Mouse (Mus musculus) intestine, postnatal 0 days (tissue): Measurements from ENCODE around the gene Gm21981. TPM values are rescaled to one million over a fixed set of nuclear protein-coding genes. Genes with fewer than 3 reads are reported as not detected.

ENCODE experiments used
- ATAC-seq: fragments of 200-750 bp; cut with Nextera tagmentation; 2 replicates; pipeline ENCODE4 v1.8.0; 2017; ENCODE audit warnings: mild to moderate bottlenecking, moderate TSS enrichment, moderate library complexity
- H3K27ac ChIP-seq: fragments of 300-500 bp; sonication (generic); 2 replicates; pipeline ENCODE4 v1.5.1; 2014; ENCODE audit warnings: mild to moderate bottlenecking, low read depth, low read length, moderate library complexity
- H3K27me3 ChIP-seq: fragments of 300-500 bp; sonication (generic); replicated peaks from 2 replicates; pipeline ENCODE4 v1.6.1; 2014; ENCODE audit warnings: low read length, mixed read lengths; ENCODE audit not compliant: control insufficient read depth, insufficient read depth
- H3K36me3 ChIP-seq: fragments of 300-500 bp; sonication (generic); 2 replicates; pipeline ENCODE4 v1.6.1; 2014; ENCODE audit warnings: mild to moderate bottlenecking, moderate library complexity; ENCODE audit not compliant: control insufficient read depth, insufficient read depth
- H3K4me1 ChIP-seq: fragments of 300-500 bp; sonication (generic); replicated peaks from 2 replicates; pipeline ENCODE4 v1.6.1; 2014; ENCODE audit warnings: antibody characterized with exemption, low read length, mixed read lengths; ENCODE audit not compliant: control insufficient read depth, insufficient read depth
- H3K4me2 ChIP-seq: fragments of 300-500 bp; sonication (generic); replicated peaks from 2 replicates; pipeline ENCODE4 v1.6.1; 2014; ENCODE audit warnings: low read depth, mild to moderate bottlenecking, moderate library complexity
- H3K4me3 ChIP-seq: fragments of 300-500 bp; sonication (generic); 2 replicates; pipeline ENCODE4 v1.5.1; 2014; ENCODE audit warnings: low read depth, low read length
- H3K9ac ChIP-seq: fragments of 300-500 bp; sonication (generic); 2 replicates; pipeline ENCODE4 v1.6.1; 2014; ENCODE audit warnings: mild to moderate bottlenecking, low read depth, low read length
- H3K9me3 ChIP-seq: fragments of 300-500 bp; sonication (generic); 2 replicates; pipeline ENCODE4 v1.6.1; 2016; ENCODE audit warnings: mixed run types; ENCODE audit not compliant: control insufficient read depth
- CTCF ChIP-seq: sonication (generic); IDR thresholded peaks from 2 replicates; pipeline ENCODE4 v1.5.1; 2016; ENCODE audit warnings: low read depth, mild to moderate bottlenecking, control low read depth, antibody characterized with exemption, moderate library complexity
- WGBS: fragments of 180-500 bp; shearing (Covaris S2); extraction: QIAGEN DNeasy Blood & Tissue Kit; methylation state at CpG from one replicate; pipeline ENCODE4 v1.1.7; 2014; 5-methylcytosine and 5-hydroxymethylcytosine counted together
- polyA plus RNA-seq: library from polyadenylated mRNA; unstranded; fragments of >200 nt; fragmentation: Nextera tagmentation; extraction: Ambion mirVana; gene quantifications from 2 replicates; pipeline ENCODE4 v1.2.1, GENCODE M21; 2015

The Gm21981 gene
- polyA plus RNA-seq, 1 experiment from 2014 or later = 0.12 TPM

GRCm38 (mm10) chr17:47688608-47689575 is 5.4 kb downstream of the Gm21981 start, which contains the start of gene Frs3:
TSS of gene Frs3 (plus strand) at chr17:47689030.
- 3% methylated on average over 55 of the region's 58 CpGs for WGBS
- ATAC-seq = peak; percentile 35
- H3K27ac ChIP-seq = peak within 1 kb of the TSS; percentile 90
- H3K36me3 ChIP-seq = peaks cover 11% of the 10 kb centered on the region
- peak within 1 kb of the TSS; percentile 87 for H3K4me3 ChIP-seq
- no peaks in the 10 kb centered on the region for H3K9me3 ChIP-seq
- no peaks in the 10 kb centered on the region for H3K27me3 ChIP-seq
- peak; percentile 40 for TF ChIP-seq CTCF
- H3K9ac ChIP-seq = peak within 1 kb of the TSS; percentile 75
- H3K4me2 ChIP-seq = peak within 1 kb of the TSS; percentile 100
- peaks cover 8% of the 10 kb centered on the region for H3K4me1 ChIP-seq

DNA sequence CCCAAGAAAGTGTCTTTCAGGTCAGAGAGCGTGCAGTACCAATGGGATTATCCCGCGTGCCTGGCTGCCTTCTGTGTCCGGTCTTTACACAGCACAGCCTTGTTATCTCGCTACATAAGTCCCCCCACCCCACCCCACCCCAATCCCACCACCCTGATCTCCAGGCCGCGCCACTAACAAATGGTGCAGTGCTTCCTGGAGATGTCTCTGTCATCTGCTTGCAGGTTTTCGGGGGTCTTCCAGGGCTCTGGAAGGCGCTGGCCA is 6.0 kb downstream of the Gm21981 start, which contains the start of gene Tomm6:
TSS of gene Tomm6 (minus strand) at position 43 of the 264 bp plus-strand sequence.
- Histone ChIP-seq H3K36me3 (peaks cover 13% of the 10 kb centered on the region), H3K4me2 (peak within 1 kb of the TSS; percentile 100), H3K9me3 (no peaks in the 10 kb centered on the region), H3K4me3 (peak within 1 kb of the TSS; percentile 87), H3K4me1 (peaks cover 8% of the 10 kb centered on the region), H3K9ac (peak within 1 kb of the TSS; percentile 75), H3K27me3 (no peaks in the 10 kb centered on the region), H3K27ac (peak within 1 kb of the TSS; percentile 90)
- no peak for TF ChIP-seq CTCF
- ATAC-seq = no peak; the same call in 1 of the 2 replicates
- WGBS = under 1% methylated on average over 9 of the region's 9 CpGs

- H3K4me1 ChIP-seq = peaks cover 8% of the 10 kb centered on the region
- under 1% methylated on average over 70 of the region's 70 CpGs for WGBS
- peak overlapping the region; percentile 100 for H3K4me2 ChIP-seq
- TF ChIP-seq CTCF = no peak
- H3K9me3 ChIP-seq = no peaks in the 10 kb centered on the region
- H3K9ac ChIP-seq = peak overlapping the region; percentile 75
- no peaks in the 10 kb centered on the region for H3K27me3 ChIP-seq
- H3K4me3 ChIP-seq = peak overlapping the region; percentile 87
- peaks cover 14% of the 10 kb centered on the region for H3K36me3 ChIP-seq
- ATAC-seq = peak; percentile 92
- H3K27ac ChIP-seq = peak overlapping the region; percentile 90
Observed at GRCm38 (mm10) chr17:47687409-47688343, 6.6 kb downstream of the Gm21981 start.

DNA sequence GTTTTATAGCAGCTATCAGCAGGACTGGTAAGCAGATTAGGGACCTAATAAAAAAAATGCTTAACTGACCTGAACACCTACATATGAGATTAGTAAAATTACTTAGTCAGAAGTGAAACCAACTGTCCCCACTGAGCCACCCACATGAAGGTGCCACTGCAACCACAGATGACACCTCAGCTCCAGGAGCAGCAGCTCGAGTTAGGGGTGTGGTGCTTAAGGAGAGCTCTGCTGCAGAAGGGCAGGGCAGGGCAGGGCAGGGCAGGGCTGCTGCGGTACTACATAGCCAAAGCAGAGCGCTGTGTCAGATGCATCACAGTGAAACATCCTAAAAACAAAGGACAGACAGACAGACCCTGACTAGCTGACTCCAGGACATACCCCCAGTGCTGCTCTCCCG is 11.4 kb downstream of the Gm21981 start:
- no peak for ATAC-seq
- H3K9ac ChIP-seq = no peak overlapping the region
- H3K9me3 ChIP-seq = no peaks in the 10 kb centered on the region
- no peak for TF ChIP-seq CTCF
- H3K4me3 ChIP-seq = no peak overlapping the region
- H3K4me2 ChIP-seq = no peak overlapping the region
- peaks cover 5% of the 10 kb centered on the region; the same call in 1 of the 2 replicates for H3K4me1 ChIP-seq
- peaks cover 46% of the 10 kb centered on the region for H3K36me3 ChIP-seq
- no peak overlapping the region for H3K27ac ChIP-seq
- WGBS = 50% methylated on average over 4 of the region's 4 CpGs
- no peaks in the 10 kb centered on the region for H3K27me3 ChIP-seq

GRCm38 (mm10) chr17:47678702-47679101 is 15.6 kb downstream of the Gm21981 start:
- no peaks in the 10 kb centered on the region for H3K27me3 ChIP-seq
- no peak for TF ChIP-seq CTCF
- H3K9me3 ChIP-seq = no peaks in the 10 kb centered on the region
- H3K36me3 ChIP-seq = peaks cover 43% of the 10 kb centered on the region
- H3K4me2 ChIP-seq = no peak overlapping the region
- no peak overlapping the region for H3K4me3 ChIP-seq
- H3K27ac ChIP-seq = peak overlapping the region; percentile 41; the same call in 1 of the 2 replicates
- ATAC-seq = 0 out of 2 replicates have a peak, but pooled peaks have one; percentile 28
- H3K4me1 ChIP-seq = no peaks in the 10 kb centered on the region
- H3K9ac ChIP-seq = no peak overlapping the region
- WGBS = 47% methylated on average over 5 of the region's 5 CpGs
